Mouse (Mus musculus) embryonic facial prominence, embryonic 14.5 days (tissue): ENCODE results near the gene Patz1. TPM values are rescaled to one million over a fixed set of nuclear protein-coding genes. Genes with fewer than 3 reads are reported as not detected.

Experiments used
- ATAC-seq: fragments of 200-750 bp; cut with Nextera tagmentation; 2 replicates; pipeline ENCODE4 v1.8.0; 2017; ENCODE audit warnings: low read depth, moderate number of reproducible peaks, moderate TSS enrichment
- DNase-seq: peaks from one replicate; pipeline ENCODE4 v3.0.0-alpha.2; 2015; ENCODE audit warnings: low spot score
- H3K27ac ChIP-seq: fragments of 300-500 bp; sonication (generic); replicated peaks from 2 replicates; pipeline ENCODE4 v1.5.1; 2014; ENCODE audit warnings: low read depth, mild to moderate bottlenecking, low read length, moderate library complexity
- H3K27me3 ChIP-seq: fragments of 300-500 bp; sonication (generic); replicated peaks from 2 replicates; pipeline ENCODE4 v1.6.1; 2014; ENCODE audit warnings: low read length; ENCODE audit not compliant: control insufficient read depth, insufficient read depth
- H3K36me3 ChIP-seq: fragments of 300-500 bp; sonication (generic); 2 replicates; pipeline ENCODE4 v1.6.1; 2014; ENCODE audit warnings: low read length, mixed read lengths; ENCODE audit not compliant: control insufficient read depth, insufficient read depth
- H3K4me1 ChIP-seq: fragments of 300-500 bp; sonication (generic); 2 replicates; pipeline ENCODE4 v1.6.1; 2014; ENCODE audit warnings: antibody characterized with exemption, low read length; ENCODE audit not compliant: control insufficient read depth, insufficient read depth
- H3K4me2 ChIP-seq: fragments of 300-500 bp; sonication (generic); 2 replicates; pipeline ENCODE4 v1.6.1; 2014; ENCODE audit warnings: low read depth, mild to moderate bottlenecking, low read length, moderate library complexity, mixed read lengths
- H3K4me3 ChIP-seq: fragments of 300-500 bp; sonication (generic); 2 replicates; pipeline ENCODE4 v1.5.1; 2014; ENCODE audit warnings: low read depth, mild to moderate bottlenecking, low read length
- H3K9ac ChIP-seq: fragments of 300-500 bp; sonication (generic); 2 replicates; pipeline ENCODE4 v1.6.1; 2014; ENCODE audit warnings: low read depth, mild to moderate bottlenecking, low read length, moderate library complexity, mixed read lengths
- H3K9me3 ChIP-seq: fragments of 300-500 bp; sonication (generic); 2 replicates; pipeline ENCODE4 v1.6.1; 2016; ENCODE audit warnings: low read length; ENCODE audit not compliant: control insufficient read depth
- WGBS: fragments of 180-500 bp; shearing (Covaris S2); extraction: QIAGEN DNeasy Blood & Tissue Kit; methylation state at CpG from one replicate; pipeline ENCODE4 v1.1.7; 2014; 5-methylcytosine and 5-hydroxymethylcytosine counted together
- polyA plus RNA-seq: library from polyadenylated mRNA; unstranded; fragments of >200 nt; fragmentation: Nextera tagmentation; extraction: Ambion mirVana; gene quantifications from 2 replicates; pipeline ENCODE4 v1.2.1, GENCODE M21; 2014

Patz1 gene
- polyA plus RNA-seq, 1 experiment from 2014 or later: 35.3 TPM

DNA sequence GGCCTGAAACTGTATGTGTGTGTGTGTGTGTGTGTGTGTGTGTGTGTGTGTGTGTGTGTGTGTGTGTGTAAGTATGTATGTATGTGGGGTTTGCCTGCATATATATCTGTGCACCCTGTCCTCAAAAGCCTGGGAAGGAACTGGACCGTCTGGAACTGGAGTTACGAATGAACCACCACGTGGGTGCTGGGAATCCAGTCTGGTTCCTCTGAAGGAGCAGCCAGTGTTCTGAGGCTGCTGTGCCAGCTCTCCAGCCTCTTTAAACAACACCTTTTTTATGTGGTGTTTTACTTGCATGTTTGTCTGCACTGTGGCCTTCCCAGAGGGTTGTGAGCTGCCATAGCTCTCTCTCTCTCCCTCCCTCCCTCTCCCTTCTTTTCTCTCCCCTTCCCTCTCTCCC lies 47.9 kb downstream of the Patz1 start:
- Histone ChIP-seq H3K4me2 (no peak overlapping the region), H3K27me3 (no peaks in the 10 kb centered on the region), H3K36me3 (peaks cover 17% of the 10 kb centered on the region; the same call in 1 of the 2 replicates), H3K9me3 (no peaks in the 10 kb centered on the region), H3K27ac (no peak overlapping the region), H3K4me3 (no peak overlapping the region), H3K9ac (no peak overlapping the region), H3K4me1 (peaks cover 24% of the 10 kb centered on the region)
- no peak for DNase-seq
- 54% methylated on average over 3 of the region's 3 CpGs for WGBS
- ATAC-seq: no peak

DNA sequence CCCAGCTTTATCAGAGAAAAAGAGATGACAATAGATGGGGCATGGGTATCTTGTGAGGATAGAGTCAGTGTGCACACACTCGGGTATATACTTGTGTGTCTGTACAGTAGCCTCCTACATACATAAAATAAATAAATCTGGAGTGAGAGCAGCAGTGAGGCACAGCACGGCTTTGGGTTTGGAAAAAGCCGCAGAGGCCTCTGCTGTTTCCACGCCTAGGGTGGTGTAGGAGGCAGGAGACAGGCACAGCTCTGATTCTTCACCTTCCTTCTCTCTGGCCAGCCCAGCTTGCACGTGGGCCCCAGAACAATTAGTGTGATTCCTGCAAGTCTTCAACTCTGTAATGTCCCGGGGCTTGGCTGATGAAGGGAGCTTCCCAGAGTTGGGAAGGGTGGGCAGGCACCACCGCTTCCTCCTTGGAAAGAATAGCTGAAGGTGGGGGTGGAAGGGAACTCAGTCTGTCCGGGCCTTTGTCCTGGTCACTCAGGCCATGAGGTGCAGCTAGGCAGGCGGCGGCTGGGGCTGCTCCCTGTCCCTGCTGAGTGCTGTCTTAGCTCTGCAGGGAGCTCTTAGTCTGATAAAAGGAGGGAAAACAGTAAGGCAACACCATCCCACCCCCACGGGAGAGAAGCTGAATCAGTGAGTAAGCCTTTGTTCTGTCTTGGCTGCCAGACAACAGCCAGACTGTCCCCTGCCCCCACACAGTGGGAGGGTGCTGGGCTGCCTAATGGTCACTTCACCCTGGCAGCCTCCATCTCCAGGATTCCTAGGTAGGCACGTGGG lies 48.7 kb downstream of the Patz1 start:
- ATAC-seq (peak; percentile 65), DNase-seq (peak; percentile 71)
- Histone ChIP-seq H3K9me3 (no peaks in the 10 kb centered on the region), H3K4me3 (no peak overlapping the region), H3K4me1 (peaks cover 18% of the 10 kb centered on the region), H3K4me2 (no peak overlapping the region), H3K36me3 (peaks cover 23% of the 10 kb centered on the region; the same call in 1 of the 2 replicates), H3K9ac (peak overlapping the region; percentile 14; the same call in 1 of the 2 replicates), H3K27me3 (no peaks in the 10 kb centered on the region), H3K27ac (peak overlapping the region; percentile 59)
- 18% methylated on average over 12 of the region's 12 CpGs for WGBS

DNA sequence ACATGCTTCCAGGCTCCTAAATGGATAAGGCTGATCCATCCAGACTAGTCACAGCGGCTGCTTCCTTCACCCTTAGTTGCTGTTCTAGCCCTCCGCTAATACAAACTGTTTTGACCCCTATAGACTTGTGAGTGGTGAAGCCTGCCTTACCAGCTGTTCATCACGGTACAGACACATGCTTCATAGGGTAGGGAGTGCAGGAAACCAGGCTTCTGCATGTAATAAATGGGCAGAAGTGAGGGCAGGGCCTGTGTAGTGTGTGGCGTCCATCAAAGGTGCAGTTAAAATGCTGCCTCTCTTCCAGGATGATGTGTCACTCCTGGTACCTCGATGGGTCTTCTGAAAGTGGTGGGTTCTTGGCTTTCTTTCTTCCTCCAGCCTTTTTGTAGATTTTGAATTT lies 49.3 kb downstream of the Patz1 start:
- WGBS: 57% methylated on average over 5 of the region's 5 CpGs

DNA sequence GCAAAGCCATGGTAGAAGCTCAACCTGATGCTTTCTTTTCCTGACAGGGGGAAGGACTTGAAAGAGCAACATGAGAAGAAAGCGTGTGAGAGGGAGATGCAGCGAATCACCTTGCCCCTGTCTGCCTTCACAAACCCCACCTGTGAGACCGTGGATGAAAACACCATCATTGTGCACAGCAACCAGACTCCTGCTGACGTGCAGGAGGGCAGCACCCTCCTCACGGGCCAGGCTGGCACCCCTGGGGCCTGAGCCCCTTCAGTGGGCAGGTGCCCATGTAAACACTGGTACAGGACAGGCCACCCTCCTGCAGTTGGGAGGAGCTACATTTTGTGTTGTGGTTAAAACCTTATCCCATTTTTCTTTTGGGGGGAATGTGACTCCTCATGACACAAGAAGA lies 52.8 kb downstream of the Patz1 start:
- Histone ChIP-seq H3K27ac (no peak overlapping the region), H3K4me2 (no peak overlapping the region), H3K9me3 (no peaks in the 10 kb centered on the region), H3K36me3 (peaks cover 46% of the 10 kb centered on the region), H3K4me3 (no peak overlapping the region), H3K4me1 (peaks cover 15% of the 10 kb centered on the region; the same call in 1 of the 2 replicates), H3K9ac (no peak overlapping the region), H3K27me3 (no peaks in the 10 kb centered on the region)
- ATAC-seq (no peak), DNase-seq (no peak)
- 73% methylated on average over 5 of the region's 5 CpGs for WGBS

More for the DNA sequence above, 49.3 kb downstream of the Patz1 start:
- Histone ChIP-seq H3K9ac (peak overlapping the region; percentile 14; the same call in 1 of the 2 replicates), H3K4me1 (peaks cover 15% of the 10 kb centered on the region; the same call in 1 of the 2 replicates), H3K4me3 (no peak overlapping the region), H3K27ac (peak overlapping the region; percentile 59), H3K9me3 (no peaks in the 10 kb centered on the region), H3K27me3 (no peaks in the 10 kb centered on the region), H3K4me2 (no peak overlapping the region), H3K36me3 (peaks cover 27% of the 10 kb centered on the region; the same call in 1 of the 2 replicates)
- ATAC-seq (no peak), DNase-seq (no peak)

DNA sequence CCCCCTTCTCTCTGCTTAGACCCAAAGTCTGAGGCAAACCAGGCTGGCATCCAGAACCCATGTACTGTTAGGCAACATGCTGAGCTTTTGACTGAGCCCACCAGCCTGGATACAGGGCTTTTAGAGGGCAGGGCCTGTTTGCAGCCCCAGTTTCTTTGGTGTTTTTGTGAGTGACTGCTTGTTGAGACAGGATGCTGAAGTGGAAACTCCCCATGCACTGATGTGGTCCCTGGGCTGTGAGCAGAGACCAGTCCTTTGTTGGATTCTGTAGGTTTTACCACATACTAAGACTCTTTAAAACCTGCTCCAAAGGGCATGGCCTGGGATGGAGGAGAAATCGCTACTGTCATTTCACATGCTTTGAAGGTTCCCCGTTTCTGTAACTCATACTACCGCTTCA lies 56.2 kb downstream of the Patz1 start:
- Histone ChIP-seq H3K9ac (no peak overlapping the region), H3K36me3 (peaks cover 59% of the 10 kb centered on the region), H3K4me1 (peaks cover 12% of the 10 kb centered on the region), H3K4me2 (no peak overlapping the region), H3K27ac (no peak overlapping the region), H3K4me3 (no peak overlapping the region), H3K27me3 (no peaks in the 10 kb centered on the region), H3K9me3 (no peaks in the 10 kb centered on the region)
- ATAC-seq (no peak), DNase-seq (no peak)
- WGBS: 88% methylated on average over 3 of the region's 3 CpGs

DNA sequence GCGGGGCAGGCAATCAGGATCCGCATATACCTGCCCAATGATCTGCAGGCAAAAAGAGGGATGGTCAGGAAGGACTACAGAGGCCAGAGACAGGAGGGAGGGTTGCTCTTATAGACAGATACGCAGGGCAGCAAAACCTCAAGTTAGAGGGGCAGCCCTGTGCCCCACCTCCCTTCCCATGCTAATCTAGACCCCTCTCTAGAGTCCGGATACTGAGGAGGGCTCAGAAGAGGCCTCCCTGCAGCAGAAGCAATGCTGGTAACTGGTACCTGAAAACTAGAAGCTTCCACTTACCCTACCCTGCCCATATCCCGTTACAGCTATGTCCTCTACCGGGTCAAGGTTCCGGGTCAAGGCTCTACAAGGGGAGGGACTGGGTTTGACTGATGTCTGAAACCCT lies 57.7 kb downstream of the Patz1 start:
- ATAC-seq (no peak), DNase-seq (no peak)
- Histone ChIP-seq H3K9ac (no peak overlapping the region), H3K4me3 (no peak overlapping the region), H3K36me3 (peaks cover 67% of the 10 kb centered on the region), H3K27me3 (no peaks in the 10 kb centered on the region), H3K9me3 (no peaks in the 10 kb centered on the region), H3K4me2 (no peak overlapping the region), H3K4me1 (peaks cover 12% of the 10 kb centered on the region), H3K27ac (no peak overlapping the region)
- WGBS: 94% methylated on average over 7 of the region's 7 CpGs

DNA sequence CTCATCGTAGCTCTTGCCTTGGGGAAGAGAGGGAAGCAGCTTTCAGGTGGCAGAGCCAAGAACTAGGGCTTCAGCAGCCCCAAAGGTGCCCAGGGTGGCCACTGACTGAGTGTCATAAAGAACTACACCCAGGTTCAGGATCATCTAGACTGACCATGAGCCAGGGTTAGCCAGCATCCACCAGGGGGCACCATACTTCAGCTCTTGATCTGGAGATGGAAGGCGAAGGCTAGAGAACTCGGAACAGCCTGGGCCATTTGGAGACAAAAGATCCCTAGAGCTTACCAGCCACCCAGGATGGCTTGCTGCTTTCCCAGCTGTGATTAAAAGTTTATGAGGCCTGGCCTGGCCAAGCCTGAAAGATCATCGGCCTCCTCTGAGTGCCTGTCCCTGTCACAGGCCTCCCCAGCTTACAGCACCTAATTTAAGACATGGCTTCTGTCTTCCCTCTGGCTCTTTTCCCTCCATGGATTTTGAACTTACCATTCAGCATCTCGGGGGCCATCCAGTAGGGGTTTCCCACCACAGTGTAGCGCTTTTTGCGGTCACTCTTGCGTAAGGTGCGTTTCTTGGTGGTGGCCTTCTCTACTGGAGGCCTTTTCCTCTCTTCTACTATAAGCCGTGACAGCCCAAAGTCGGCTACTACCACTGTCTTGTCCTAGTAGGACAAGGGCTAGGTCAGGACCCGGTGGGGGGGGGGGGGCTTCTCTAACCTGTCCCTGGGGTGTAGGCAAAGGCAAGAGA lies 58.6 kb downstream of the Patz1 start:
- Histone ChIP-seq H3K27me3 (no peaks in the 10 kb centered on the region), H3K9me3 (no peaks in the 10 kb centered on the region), H3K36me3 (peaks cover 68% of the 10 kb centered on the region), H3K4me1 (peaks cover 12% of the 10 kb centered on the region), H3K9ac (no peak overlapping the region), H3K4me2 (no peak overlapping the region), H3K27ac (no peak overlapping the region), H3K4me3 (no peak overlapping the region)
- peak; percentile 91 for DNase-seq
- WGBS: 60% methylated on average over 12 of the region's 12 CpGs
- peak; percentile 72 for ATAC-seq

DNA sequence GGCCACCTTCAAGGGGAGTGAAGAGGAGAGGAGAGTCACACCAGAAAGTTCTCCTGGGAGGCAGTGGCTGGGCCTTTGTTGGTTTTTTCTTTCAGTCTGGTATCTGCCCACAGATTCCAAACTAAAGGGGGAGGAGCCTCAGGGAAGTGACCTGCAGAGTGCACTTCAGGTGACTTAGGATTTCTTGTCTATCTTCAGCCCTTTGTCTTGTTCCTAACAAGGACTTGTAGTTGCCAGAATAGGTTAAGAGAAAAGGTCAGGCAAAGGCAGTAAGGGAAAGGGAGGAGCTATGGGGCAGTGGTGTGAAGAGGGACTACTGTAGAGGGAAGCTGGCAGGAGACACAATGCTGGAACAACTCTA lies 59.1 kb downstream of the Patz1 start:
- ATAC-seq (no peak), DNase-seq (no peak)
- Histone ChIP-seq H3K27me3 (no peaks in the 10 kb centered on the region), H3K36me3 (peaks cover 68% of the 10 kb centered on the region), H3K4me1 (peaks cover 12% of the 10 kb centered on the region), H3K27ac (no peak overlapping the region), H3K9ac (no peak overlapping the region), H3K4me3 (no peak overlapping the region), H3K4me2 (no peak overlapping the region), H3K9me3 (no peaks in the 10 kb centered on the region)
